In the genomic region with DNA sequence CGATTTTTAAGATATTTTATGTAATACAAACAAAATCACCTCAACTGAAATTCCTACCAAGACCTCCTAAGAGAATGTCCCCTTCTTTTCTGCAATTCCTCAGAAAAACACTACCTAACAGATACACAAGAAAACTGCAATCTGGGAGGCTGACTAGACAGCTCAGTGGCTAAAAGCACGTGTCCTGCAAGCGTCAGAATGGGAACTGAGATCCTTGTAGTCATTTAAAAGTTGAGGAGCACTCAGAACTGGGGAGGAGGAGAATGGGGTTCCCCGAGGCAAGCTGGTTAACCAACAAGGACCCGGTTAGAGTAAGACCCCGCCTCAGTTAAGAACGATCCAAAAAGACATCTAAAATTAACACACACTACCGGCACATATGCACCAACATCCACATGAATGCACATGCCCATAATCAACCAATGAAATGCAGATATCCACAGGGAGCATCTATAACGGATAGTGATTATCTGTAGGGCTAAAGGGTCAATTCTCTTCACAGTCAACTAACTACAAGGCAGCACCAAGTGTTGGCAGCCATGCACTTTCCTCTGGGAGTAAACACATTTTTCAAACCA, we compare ENCODE assay signal across 7 mouse cellular contexts. TPM values are rescaled to one million over a fixed set of nuclear protein-coding genes. Genes with fewer than 3 reads are reported as not detected.
A peak's percentile ranks its signal among the peaks of the same experiment; 100 is the strongest.
DNase-seq lines count a peak whose midpoint lies in the region; ATAC-seq and TF ChIP-seq lines count a peak whose summit lies in the region.

No protein-coding gene starts in this region.

- no peak overlapping the region; the same call in 1 of the 2 replicates for H3K27ac ChIP-seq in testis, adult 2 months (ENCODE audit: control insufficient read depth, insufficient read depth, low read depth, low read length)

- H3K36me3 ChIP-seq in testis, adult 2 months (ENCODE audit: control insufficient read depth, insufficient read depth, low read length) = no peaks in the 10 kb centered on the region
- peaks cover 43% of the 10 kb centered on the region for H3K36me3 ChIP-seq in erythroblast, embryonic 14.5 days (ENCODE audit: control insufficient read depth)

- H3K4me1 ChIP-seq in testis, adult 2 months (ENCODE audit: control insufficient read depth, insufficient read depth, low read length) = peaks cover 2% of the 10 kb centered on the region
- H3K4me1 ChIP-seq in erythroblast, embryonic 14.5 days (ENCODE audit: control insufficient read depth) = peaks cover 43% of the 10 kb centered on the region

- no peak for ATAC-seq in inflammation-experienced regulatory T-cells, adult 6 months

- no peak for DNase-seq in testis, postnatal 10 days (ENCODE audit: low spot score)
- peak; percentile 11 for DNase-seq in liver
- no peak for DNase-seq in adrenal gland, postnatal 4 days (ENCODE audit: low spot score in 2 of 2)
- no peak for DNase-seq in right cerebral cortex, postnatal 36 days (ENCODE audit: low spot score in 2 of 2)

- H3K4me3 ChIP-seq in testis, adult 2 months (ENCODE audit: control insufficient read depth, low read depth, low read length) = peak overlapping the region; percentile 93
- H3K4me3 ChIP-seq in erythroblast, embryonic 14.5 days (replicated peaks) = peak overlapping the region; percentile 100

- no peak for TF ChIP-seq POLR2A in testis, adult 2 months (IDR thresholded peaks at IDR 0.05; ENCODE audit: control insufficient read depth, low read depth, low read length)

- no peak for TF ChIP-seq CTCF in testis, adult 2 months (IDR thresholded peaks at IDR 0.05; ENCODE audit: control insufficient read depth, insufficient read depth, insufficient replicate concordance, low read depth, low read length)

- H3K9me3 ChIP-seq in erythroblast, embryonic 14.5 days (ENCODE audit: control insufficient read depth, low read length) = peaks cover 27% of the 10 kb centered on the region

- H3K27me3 ChIP-seq in testis, adult 2 months (ENCODE audit: control insufficient read depth, insufficient read depth, low read length) = no peaks in the 10 kb centered on the region
- H3K27me3 ChIP-seq in erythroblast, embryonic 14.5 days (ENCODE audit: control insufficient read depth) = no peaks in the 10 kb centered on the region

RNA-seq across cellular contexts. Expression of a gene that starts 1.0 kb away (rescaled TPM):
- 10.5 and 12.8 TPM in 2 replicates for polyA plus RNA-seq in testis, adult 2 months (2012; rRNA removed)
- polyA plus RNA-seq in erythroblast, embryonic 14.5 days (2012) = 2.7 and 2.8 TPM in 2 replicates
- total RNA-seq in adrenal gland, postnatal 4 days (2021) = 10 to 100 TPM; 27.4 to 29.4 TPM
- 10 to 100 TPM; 13.7 to 30.8 (median 27.1) TPM for polyA plus RNA-seq in inflammation-experienced regulatory T-cells, adult 6 months (2017; shearing (Covaris generic))

RNA-seq across cellular contexts. Expression of a gene that starts 58.6 kb away (rescaled TPM):
- polyA plus RNA-seq in testis, adult 2 months (2012; rRNA removed) = 13.4 and 14.8 TPM in 2 replicates
- polyA plus RNA-seq in erythroblast, embryonic 14.5 days (2012) = 0.40 and 0.43 TPM in 2 replicates
- total RNA-seq in adrenal gland, postnatal 4 days (2021) = 10 to 100 TPM; 35.1 to 37.5 TPM
- polyA plus RNA-seq in inflammation-experienced regulatory T-cells, adult 6 months (2017; shearing (Covaris generic)) = 10 to 100 TPM; 70.0 to 79.5 (median 70.1) TPM

RNA-seq across cellular contexts. Expression of a gene that starts 58.9 kb away (rescaled TPM):
- polyA plus RNA-seq in testis, adult 2 months (2012; rRNA removed) = 8.0 and 8.3 TPM in 2 replicates
- polyA plus RNA-seq in erythroblast, embryonic 14.5 days (2012) = 0.08 and 0.25 TPM in 2 replicates
- 10 to 100 TPM; 19.0 to 21.2 TPM for total RNA-seq in adrenal gland, postnatal 4 days (2021)
- polyA plus RNA-seq in inflammation-experienced regulatory T-cells, adult 6 months (2017; shearing (Covaris generic)) = 10 to 100 TPM; 39.2 to 58.9 (median 57.3) TPM

Comparison
In these comparisons a context has a peak if more than half of its experiments do, and no peak if none do; other contexts are left out.
1. RNA of a gene that starts 58.6 kb away (polyA plus RNA-seq): 70.0 to 79.5 TPM in inflammation-experienced regulatory T-cells, adult 6 months and 13.4 to 14.8 TPM in testis, adult 2 months; 0.40 to 0.43 TPM in erythroblast, embryonic 14.5 days; every median in the first group is over 10 times any median in the second.